Mouse (Mus musculus): ENCODE results near the gene Tcf15. TPM values are rescaled to one million over a fixed set of nuclear protein-coding genes. Genes with fewer than 3 reads are reported as not detected.

Gene Tcf15
- total RNA-seq (2012; rRNA removed): not detected in 2 replicates
- total RNA-seq (2014; rRNA removed): not detected in 2 replicates
- polyA plus RNA-seq (2012; ENCODE audit: insufficient read length, low read depth): not detected in 2 replicates

DNA sequence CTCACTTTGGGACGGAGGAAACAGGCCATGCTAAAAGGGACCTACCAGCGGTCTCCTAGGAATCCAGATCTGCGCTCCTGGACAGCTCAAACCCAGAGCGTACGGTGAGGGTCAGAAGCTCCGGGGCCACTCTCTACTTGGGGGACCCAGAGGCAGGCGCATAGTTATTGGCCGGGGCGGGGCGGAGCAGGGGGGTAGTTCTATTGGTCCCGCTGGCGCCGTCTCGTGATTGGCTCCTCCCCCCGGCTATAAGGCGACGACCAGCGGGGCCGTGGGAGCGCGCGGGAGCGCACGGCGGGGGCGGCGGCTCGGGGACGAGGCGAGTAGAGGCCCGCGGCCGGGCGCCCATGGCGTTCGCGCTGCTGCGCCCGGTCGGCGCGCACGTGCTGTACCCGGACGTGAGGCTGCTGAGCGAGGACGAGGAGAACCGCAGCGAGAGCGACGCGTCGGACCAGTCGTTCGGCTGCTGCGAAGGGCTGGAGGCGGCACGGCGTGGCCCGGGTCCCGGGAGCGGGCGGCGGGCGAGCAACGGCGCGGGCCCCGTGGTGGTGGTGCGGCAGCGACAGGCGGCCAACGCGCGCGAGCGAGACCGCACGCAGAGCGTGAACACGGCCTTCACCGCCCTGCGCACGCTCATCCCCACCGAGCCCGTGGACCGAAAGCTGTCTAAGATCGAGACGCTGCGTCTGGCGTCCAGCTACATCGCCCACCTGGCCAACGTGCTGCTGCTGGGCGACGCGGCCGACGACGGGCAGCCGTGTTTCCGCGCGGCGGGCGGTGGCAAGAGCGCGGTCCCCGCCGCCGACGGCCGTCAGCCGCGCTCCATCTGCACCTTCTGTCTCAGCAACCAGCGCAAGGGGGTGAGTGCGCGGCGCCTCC lies at the start of gene Tcf15:
Tcf15 (plus strand) TSS at position 283 of the 879 bp plus-strand sequence.
- Histone ChIP-seq H3K4me1 (ENCODE audit: control insufficient read depth in 1 of 2, insufficient read depth in 2 of 2) (no peaks in the 10 kb centered on the region), H3K36me3 (replicated peaks in 1 of 2; ENCODE audit: control insufficient read depth in 1 of 2, insufficient read depth in 1 of 2, low read length in 1 of 2) (no peaks in the 10 kb centered on the region), H3K27ac (ENCODE audit: insufficient read depth, low read depth) (no peak within 1 kb of the TSS), H3K4me2 (ENCODE audit: insufficient read depth, low read depth, poor library complexity, severe bottlenecking) (no peak within 1 kb of the TSS), H3K79me2 (replicated peaks; ENCODE audit: control insufficient read depth, extremely low read depth, insufficient read depth, poor library complexity, severe bottlenecking) (no peaks in the 10 kb centered on the region), H3K9me3 (replicated peaks; ENCODE audit: low read length) (no peaks in the 10 kb centered on the region), H3K4me3 (replicated peaks in 1 of 3; ENCODE audit: low read depth in 2 of 3, low read length in 2 of 3, poor library complexity in 1 of 3) (no peak within 1 kb of the TSS), H3K27me3 (replicated peaks) (peaks cover 76% of the 10 kb centered on the region), H3K9ac (ENCODE audit: insufficient read depth, low read depth) (no peak within 1 kb of the TSS)
- dilution Hi-C loops (cut with MboI; ENCODE audit: extremely low pct_ligation_motif_present, extremely low pct_unique_long_range_greater_than_20kb, low sequenced_read_pairs): no loop called here
- TF ChIP-seq GABPA (IDR thresholded peaks at IDR 0.05; ENCODE audit: insufficient replicate concordance, low read depth, low read length): no peak
- no peak for TF ChIP-seq RCOR1 (conservative IDR thresholded peaks at IDR 0.05; ENCODE audit: low read depth, low read length)
- no peak for TF ChIP-seq EP300 (IDR thresholded peaks at IDR 0.05; ENCODE audit: low read length)
- TF ChIP-seq IRF4 (IDR thresholded peaks at IDR 0.05; ENCODE audit: low read depth, low read length): no peak
- no peak for TF ChIP-seq CHD2 (IDR thresholded peaks at IDR 0.05; ENCODE audit: low read length)
- TF ChIP-seq E2F4 (IDR thresholded peaks at IDR 0.05; ENCODE audit: insufficient replicate concordance, low read depth, low read length): no peak
- no peak for TF ChIP-seq MEF2A (IDR thresholded peaks at IDR 0.05; ENCODE audit: borderline replicate concordance, low read depth, low read length)
- no peak for TF ChIP-seq MXI1 (IDR thresholded peaks at IDR 0.05; ENCODE audit: low read depth, low read length)
- no peak for TF ChIP-seq BHLHE40 (IDR thresholded peaks at IDR 0.05; ENCODE audit: low read depth, low read length)
- TF ChIP-seq POLR2AphosphoS2 (IDR thresholded peaks at IDR 0.05; ENCODE audit: low read depth, low read length): no peak
- TF ChIP-seq MAFK (IDR thresholded peaks at IDR 0.05; ENCODE audit: insufficient replicate concordance, low read length): no peak
- no peak for TF ChIP-seq ZC3H11A (IDR thresholded peaks at IDR 0.05; ENCODE audit: low read depth, low read length)
- TF ChIP-seq ZKSCAN1 (IDR thresholded peaks at IDR 0.05; ENCODE audit: borderline replicate concordance, low read depth, low read length): no peak
- TF ChIP-seq TBP (conservative IDR thresholded peaks at IDR 0.05; ENCODE audit: low read depth, low read length): no peak
- TF ChIP-seq MYC (IDR thresholded peaks at IDR 0.05; ENCODE audit: low read depth, low read length): no peak
- TF ChIP-seq MAX (IDR thresholded peaks at IDR 0.05; ENCODE audit: low read length): no peak
- no peak for TF ChIP-seq HCFC1 (IDR thresholded peaks at IDR 0.05; ENCODE audit: low read depth, low read length)
- DNase-seq (ENCODE audit: extremely low read depth): no peak
- in situ Hi-C loops (cut with MboI; ENCODE audit: low pct_ligation_motif_present, low pct_unique_long_range_greater_than_20kb, low sequenced_read_pairs): no loop called here

DNA sequence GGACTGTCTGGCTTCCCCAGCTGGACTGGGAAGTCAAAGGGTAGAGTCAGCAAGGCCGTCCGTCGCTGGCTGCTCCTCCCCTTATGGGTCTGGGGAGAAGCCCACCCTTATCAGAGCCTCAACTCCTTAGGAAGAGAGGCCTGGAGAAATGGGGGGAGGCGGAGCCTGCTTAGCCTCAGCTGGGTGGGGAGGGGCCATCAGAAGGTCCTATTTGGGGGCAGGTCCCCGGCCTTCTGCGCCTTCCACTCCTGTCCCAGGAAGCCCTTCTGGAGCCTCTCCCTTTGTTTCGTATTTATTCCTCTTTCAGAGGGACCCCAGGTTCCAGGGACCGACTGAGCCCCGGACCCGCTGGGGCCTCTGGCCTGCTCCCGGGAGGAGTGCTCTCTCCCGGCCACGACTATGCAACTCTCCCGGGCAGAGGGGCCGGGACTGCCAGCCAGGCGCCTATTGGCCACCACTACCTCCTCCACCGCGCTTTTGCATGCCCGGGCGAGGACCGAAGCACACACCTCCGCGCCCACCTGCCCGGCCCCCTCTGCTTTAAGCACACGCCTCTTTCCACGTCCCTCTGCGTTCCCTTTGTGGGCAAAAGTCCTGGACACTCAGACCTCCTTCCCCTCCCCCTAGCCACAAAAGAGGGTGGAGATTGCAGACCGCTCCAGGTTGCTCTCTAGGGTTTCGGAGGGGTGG lies 48.4 kb upstream of the Tcf15 start:
- DNase-seq (ENCODE audit: extremely low read depth): no peak
- dilution Hi-C loops (cut with MboI; ENCODE audit: extremely low pct_ligation_motif_present, extremely low pct_unique_long_range_greater_than_20kb, low sequenced_read_pairs) (no loop called here), in situ Hi-C loops (cut with MboI; ENCODE audit: low pct_ligation_motif_present, low pct_unique_long_range_greater_than_20kb, low sequenced_read_pairs) (no loop called here)
- Histone ChIP-seq H3K4me3 (replicated peaks in 1 of 3; ENCODE audit: low read depth in 2 of 3, low read length in 2 of 3, poor library complexity in 1 of 3) (no peak overlapping the region), H3K27me3 (replicated peaks) (peaks cover 56% of the 10 kb centered on the region), H3K79me2 (replicated peaks; ENCODE audit: control insufficient read depth, extremely low read depth, insufficient read depth, poor library complexity, severe bottlenecking) (no peaks in the 10 kb centered on the region), H3K4me1 (ENCODE audit: control insufficient read depth in 1 of 2, insufficient read depth in 2 of 2) (peaks cover 6 to 18% of the 10 kb centered on the region in 2 experiments), H3K4me2 (ENCODE audit: insufficient read depth, low read depth, poor library complexity, severe bottlenecking) (no peak overlapping the region), H3K9me3 (replicated peaks; ENCODE audit: low read length) (peaks cover 19% of the 10 kb centered on the region), H3K9ac (ENCODE audit: insufficient read depth, low read depth) (no peak overlapping the region), H3K27ac (ENCODE audit: insufficient read depth, low read depth) (no peak overlapping the region), H3K36me3 (replicated peaks in 1 of 2; ENCODE audit: control insufficient read depth in 1 of 2, insufficient read depth in 1 of 2, low read length in 1 of 2) (no peaks in the 10 kb centered on the region)
- no peak for TF ChIP-seq ZKSCAN1 (IDR thresholded peaks at IDR 0.05; ENCODE audit: borderline replicate concordance, low read depth, low read length)
- TF ChIP-seq RAD21 (IDR thresholded peaks at IDR 0.05; ENCODE audit: low read depth, low read length): no peak
- TF ChIP-seq ZC3H11A (IDR thresholded peaks at IDR 0.05; ENCODE audit: low read depth, low read length): no peak
- TF ChIP-seq KAT2A (IDR thresholded peaks at IDR 0.05; ENCODE audit: insufficient replicate concordance, low read length): no peak
- TF ChIP-seq TCF12 (IDR thresholded peaks at IDR 0.05; ENCODE audit: low read depth, low read length): no peak
- no peak for TF ChIP-seq EP300 (IDR thresholded peaks at IDR 0.05; ENCODE audit: low read length)
- no peak for TF ChIP-seq ELF1 (IDR thresholded peaks at IDR 0.05; ENCODE audit: low read depth, low read length)
- TF ChIP-seq JUND (conservative IDR thresholded peaks at IDR 0.05; ENCODE audit: low read depth, low read length): no peak
- no peak for TF ChIP-seq NELFE (IDR thresholded peaks at IDR 0.05; ENCODE audit: low read depth, low read length)
- TF ChIP-seq ZMIZ1 (IDR thresholded peaks at IDR 0.05; ENCODE audit: low read depth, low read length): no peak
- no peak for TF ChIP-seq SMC3 (IDR thresholded peaks at IDR 0.05; ENCODE audit: low read depth, low read length)
- no peak for TF ChIP-seq RCOR1 (conservative IDR thresholded peaks at IDR 0.05; ENCODE audit: low read depth, low read length)
- TF ChIP-seq CTCF (conservative IDR thresholded peaks at IDR 0.05 in 1 of 2, IDR thresholded peaks at IDR 0.05 in 1 of 2; ENCODE audit: low read depth in 2 of 2, low read length in 2 of 2): no peak
- TF ChIP-seq MAX (IDR thresholded peaks at IDR 0.05; ENCODE audit: low read length): no peak
- no peak for TF ChIP-seq USF2 (conservative IDR thresholded peaks at IDR 0.05; ENCODE audit: low read depth, low read length)
- TF ChIP-seq POLR2A (IDR thresholded peaks at IDR 0.05; ENCODE audit: low read depth, low read length): no peak
- TF ChIP-seq NRF1 (IDR thresholded peaks at IDR 0.05; ENCODE audit: low read depth, low read length): no peak
- no peak for TF ChIP-seq CHD1 (IDR thresholded peaks at IDR 0.05; ENCODE audit: low read depth, low read length)
- no peak for TF ChIP-seq IRF4 (IDR thresholded peaks at IDR 0.05; ENCODE audit: low read depth, low read length)
